Mouse (Mus musculus) neural tube, embryonic 11.5 days (tissue): Measurements from ENCODE around the gene Dlg2. TPM values are rescaled to one million over a fixed set of nuclear protein-coding genes. Genes with fewer than 3 reads are reported as not detected.
A peak's percentile ranks its signal among the peaks of the same experiment; 100 is the strongest.

ENCODE experiments used
- ATAC-seq: fragments of 200-750 bp; cut with Nextera tagmentation; 2 replicates; pipeline ENCODE4 v1.8.0; 2017; ENCODE audit warnings: moderate number of reproducible peaks, mild to moderate bottlenecking, moderate TSS enrichment, moderate library complexity; ENCODE audit not compliant: insufficient read depth, low FRiP score, low TSS enrichment
- DNase-seq: peaks from one replicate; pipeline ENCODE4 v3.0.0-alpha.2; 2015; ENCODE audit warnings: low spot score
- H3K27ac ChIP-seq: fragments of 300-500 bp; sonication (generic); 2 replicates; pipeline ENCODE4 v1.5.1; 2014; ENCODE audit warnings: low read depth, mild to moderate bottlenecking, low read length
- H3K27me3 ChIP-seq: fragments of 300-500 bp; sonication (generic); 2 replicates; pipeline ENCODE4 v1.6.1; 2014; ENCODE audit warnings: mild to moderate bottlenecking, low read length, mixed read lengths; ENCODE audit not compliant: control insufficient read depth, insufficient read depth
- H3K36me3 ChIP-seq: fragments of 300-500 bp; sonication (generic); 2 replicates; pipeline ENCODE4 v1.6.1; 2014; ENCODE audit warnings: mild to moderate bottlenecking, low read length, moderate library complexity, mixed read lengths; ENCODE audit not compliant: control insufficient read depth, insufficient read depth
- H3K4me1 ChIP-seq: fragments of 300-500 bp; sonication (generic); 2 replicates; pipeline ENCODE4 v1.6.1; 2014; ENCODE audit warnings: low read length, mixed read lengths; ENCODE audit not compliant: control insufficient read depth, insufficient read depth
- H3K4me2 ChIP-seq: fragments of 300-500 bp; sonication (generic); 2 replicates; pipeline ENCODE4 v1.6.1; 2014; ENCODE audit warnings: low read depth, mild to moderate bottlenecking, moderate library complexity
- H3K4me3 ChIP-seq: fragments of 300-500 bp; sonication (generic); 2 replicates; pipeline ENCODE4 v1.5.1; 2014; ENCODE audit warnings: low read depth, low read length
- H3K9ac ChIP-seq: fragments of 300-500 bp; sonication (generic); 2 replicates; pipeline ENCODE4 v1.6.1; 2014; ENCODE audit warnings: mild to moderate bottlenecking, low read length
- H3K9me3 ChIP-seq: fragments of 300-500 bp; sonication (generic); 2 replicates; pipeline ENCODE4 v1.6.1; 2016; ENCODE audit warnings: low read length; ENCODE audit not compliant: control insufficient read depth
- WGBS: fragments of 180-500 bp; shearing (Covaris S2); extraction: QIAGEN DNeasy Blood & Tissue Kit; methylation state at CpG from one replicate; pipeline ENCODE4 v1.1.7; 2014; 5-methylcytosine and 5-hydroxymethylcytosine counted together
- polyA plus RNA-seq: library from polyadenylated mRNA; unstranded; fragments of >200 nt; fragmentation: Nextera tagmentation; extraction: Ambion mirVana; gene quantifications from 2 replicates; pipeline ENCODE4 v1.2.1, GENCODE M21; 2014

Dlg2 gene
- polyA plus RNA-seq, 1 experiment from 2014 or later, result 5.1 TPM

DNA sequence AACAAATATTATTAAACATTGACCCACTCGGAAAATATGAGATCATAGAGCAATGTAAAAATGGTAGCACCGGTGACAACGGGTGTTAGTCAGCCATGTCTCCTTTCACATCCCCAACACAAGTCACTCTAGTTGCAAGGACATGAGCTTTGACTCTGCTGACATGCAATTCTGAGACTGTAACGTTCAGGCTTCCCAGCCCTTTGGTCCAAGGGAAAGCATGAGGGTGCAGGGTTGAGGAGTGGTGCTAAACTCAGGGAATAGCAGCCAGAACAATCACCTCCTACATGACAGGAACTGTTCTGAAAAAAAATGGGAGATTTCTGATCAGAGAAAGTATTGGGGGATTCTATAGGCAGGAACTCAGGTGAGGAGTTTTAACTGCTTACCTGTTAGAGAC is 1781.7 kb downstream of the Dlg2 start:
- no peak for DNase-seq
- H3K4me3 ChIP-seq, result no peak overlapping the region
- H3K4me2 ChIP-seq, result no peak overlapping the region
- no peaks in the 10 kb centered on the region for H3K36me3 ChIP-seq
- WGBS, result 92% methylated on average over 4 of the region's 4 CpGs
- H3K27me3 ChIP-seq, result no peaks in the 10 kb centered on the region
- H3K9me3 ChIP-seq, result no peaks in the 10 kb centered on the region
- no peak overlapping the region for H3K9ac ChIP-seq
- no peaks in the 10 kb centered on the region for H3K4me1 ChIP-seq
- no peak for ATAC-seq
- H3K27ac ChIP-seq, result no peak overlapping the region

DNA sequence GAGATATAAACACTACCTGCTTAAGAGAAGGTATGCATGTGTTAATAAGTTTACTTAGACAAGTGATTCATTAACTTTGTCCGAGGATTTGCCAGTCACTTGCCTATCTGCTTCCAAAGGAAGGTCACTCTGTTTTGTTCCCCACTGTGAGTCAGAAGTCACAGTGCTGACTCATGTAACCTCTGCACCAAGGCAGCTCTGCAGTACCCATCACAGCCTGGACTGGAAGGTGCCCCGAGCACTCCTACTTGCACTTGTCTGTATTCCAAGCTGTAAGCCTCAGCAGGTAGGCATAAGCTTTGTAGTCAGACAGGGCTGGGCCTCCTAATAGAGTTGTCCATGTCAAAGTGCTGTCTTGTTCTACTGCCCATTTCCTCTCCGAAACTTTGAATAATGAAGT is 1782.2 kb downstream of the Dlg2 start:
- H3K4me3 ChIP-seq, result no peak overlapping the region
- H3K9me3 ChIP-seq, result no peaks in the 10 kb centered on the region
- H3K9ac ChIP-seq, result no peak overlapping the region
- ATAC-seq, result no peak
- no peaks in the 10 kb centered on the region for H3K27me3 ChIP-seq
- H3K4me2 ChIP-seq, result no peak overlapping the region
- whole genome bisulfite sequencing, result 76% methylated on average over 3 of the region's 3 CpGs
- no peaks in the 10 kb centered on the region for H3K4me1 ChIP-seq
- DNase-seq, result no peak
- no peak overlapping the region for H3K27ac ChIP-seq
- H3K36me3 ChIP-seq, result no peaks in the 10 kb centered on the region

DNA sequence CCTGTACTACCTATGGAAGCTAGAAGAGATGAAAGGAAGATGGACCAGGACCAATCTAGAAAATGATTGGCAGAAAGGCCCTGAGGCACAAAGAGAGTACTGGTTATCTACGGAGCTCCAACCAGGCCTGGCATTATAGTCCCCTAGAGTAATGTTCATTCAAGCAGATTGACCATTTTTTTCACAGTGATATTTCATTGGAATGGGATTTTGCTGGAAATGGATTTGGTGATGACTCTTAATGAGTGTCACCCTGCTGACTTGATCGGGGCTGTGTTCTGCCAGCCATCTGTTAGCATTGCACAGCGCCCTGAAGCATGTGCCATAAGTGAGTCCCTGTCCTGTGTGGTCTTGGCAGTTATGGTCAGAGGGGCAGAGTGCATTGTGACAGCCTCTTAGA is 1787.9 kb downstream of the Dlg2 start:
- H3K4me2 ChIP-seq, result no peak overlapping the region
- no peaks in the 10 kb centered on the region for H3K36me3 ChIP-seq
- H3K27me3 ChIP-seq, result no peaks in the 10 kb centered on the region
- H3K9me3 ChIP-seq, result no peaks in the 10 kb centered on the region
- no peak overlapping the region for H3K9ac ChIP-seq
- DNase-seq (no peak), ATAC-seq (0 out of 2 replicates have a peak, but pooled peaks have one; percentile 38)
- WGBS, result 84% methylated on average over 3 of the region's 3 CpGs
- no peak overlapping the region for H3K4me3 ChIP-seq
- no peak overlapping the region for H3K27ac ChIP-seq
- H3K4me1 ChIP-seq, result no peaks in the 10 kb centered on the region

DNA sequence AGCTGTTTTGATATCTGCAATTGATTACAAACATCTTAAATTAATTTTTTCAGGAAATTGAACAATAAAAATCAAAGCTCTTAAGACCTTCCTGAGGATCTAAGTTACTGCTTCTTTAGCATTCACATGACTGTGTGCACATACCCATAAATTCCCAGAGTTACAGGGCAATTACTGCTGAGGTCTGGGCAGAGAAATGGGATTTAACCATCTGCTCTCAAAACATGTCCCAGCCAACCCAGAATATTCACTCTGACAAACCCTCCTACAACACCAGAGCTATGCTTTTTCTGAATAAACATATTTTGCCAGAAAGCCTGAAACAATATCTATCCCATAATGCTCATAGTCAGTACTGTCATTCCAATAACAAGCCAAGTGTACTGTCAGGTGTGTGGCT is 1788.5 kb downstream of the Dlg2 start:
- no peaks in the 10 kb centered on the region for H3K4me1 ChIP-seq
- H3K27me3 ChIP-seq, result no peaks in the 10 kb centered on the region
- no peak overlapping the region for H3K4me2 ChIP-seq
- DNase-seq (no peak), ATAC-seq (no peak)
- no peaks in the 10 kb centered on the region for H3K9me3 ChIP-seq
- no peak overlapping the region for H3K27ac ChIP-seq
- H3K36me3 ChIP-seq, result no peaks in the 10 kb centered on the region
- no peak overlapping the region for H3K4me3 ChIP-seq
- H3K9ac ChIP-seq, result no peak overlapping the region

DNA sequence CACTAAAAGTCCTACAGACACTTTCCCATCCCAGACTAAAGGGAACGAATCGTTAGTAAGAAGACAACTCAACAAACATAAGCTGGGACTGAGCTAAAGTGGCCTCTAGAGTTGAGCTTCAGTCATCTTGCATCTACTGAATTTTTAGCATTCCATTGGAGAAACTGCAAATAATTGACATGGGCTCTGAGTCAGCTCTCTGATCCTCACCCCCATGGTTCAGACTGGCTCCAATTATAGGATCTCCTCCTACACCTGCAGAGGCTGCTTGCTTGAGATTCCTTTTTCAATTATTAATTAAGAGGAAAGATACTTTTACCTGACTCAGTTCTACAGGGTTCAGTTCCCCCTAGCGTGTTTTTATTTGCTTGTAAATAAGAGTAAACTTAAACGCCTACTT is 1798.9 kb downstream of the Dlg2 start:
- no peaks in the 10 kb centered on the region for H3K9me3 ChIP-seq
- 89% methylated on average over 4 of the region's 4 CpGs for WGBS
- DNase-seq (no peak), ATAC-seq (no peak)
- no peak overlapping the region for H3K4me2 ChIP-seq
- H3K27me3 ChIP-seq, result no peaks in the 10 kb centered on the region
- no peak overlapping the region for H3K9ac ChIP-seq
- no peaks in the 10 kb centered on the region for H3K4me1 ChIP-seq
- no peak overlapping the region for H3K4me3 ChIP-seq
- H3K36me3 ChIP-seq, result no peaks in the 10 kb centered on the region
- H3K27ac ChIP-seq, result no peak overlapping the region

GRCm38 (mm10) chr7:92277629-92278028 is 1801.2 kb downstream of the Dlg2 start:
- Histone ChIP-seq H3K9ac (no peak overlapping the region), H3K36me3 (no peaks in the 10 kb centered on the region), H3K4me3 (no peak overlapping the region), H3K4me1 (0 out of 2 replicates have a peak, but pooled peaks cover 4% of the 10 kb centered on the region), H3K27me3 (no peaks in the 10 kb centered on the region), H3K9me3 (no peaks in the 10 kb centered on the region), H3K27ac (no peak overlapping the region), H3K4me2 (no peak overlapping the region)
- DNase-seq (no peak), ATAC-seq (no peak)
- WGBS, result 58% methylated on average over 4 of the region's 4 CpGs

GRCm38 (mm10) chr7:92280925-92281324 is 1804.5 kb downstream of the Dlg2 start:
- Histone ChIP-seq H3K9ac (no peak overlapping the region), H3K27ac (no peak overlapping the region), H3K36me3 (no peaks in the 10 kb centered on the region), H3K4me1 (0 out of 2 replicates have a peak, but pooled peaks cover 4% of the 10 kb centered on the region), H3K9me3 (no peaks in the 10 kb centered on the region), H3K4me2 (no peak overlapping the region), H3K27me3 (no peaks in the 10 kb centered on the region), H3K4me3 (no peak overlapping the region)
- 21% methylated on average over 7 of the region's 7 CpGs for WGBS
- ATAC-seq (no peak), DNase-seq (peak; percentile 52)

DNA sequence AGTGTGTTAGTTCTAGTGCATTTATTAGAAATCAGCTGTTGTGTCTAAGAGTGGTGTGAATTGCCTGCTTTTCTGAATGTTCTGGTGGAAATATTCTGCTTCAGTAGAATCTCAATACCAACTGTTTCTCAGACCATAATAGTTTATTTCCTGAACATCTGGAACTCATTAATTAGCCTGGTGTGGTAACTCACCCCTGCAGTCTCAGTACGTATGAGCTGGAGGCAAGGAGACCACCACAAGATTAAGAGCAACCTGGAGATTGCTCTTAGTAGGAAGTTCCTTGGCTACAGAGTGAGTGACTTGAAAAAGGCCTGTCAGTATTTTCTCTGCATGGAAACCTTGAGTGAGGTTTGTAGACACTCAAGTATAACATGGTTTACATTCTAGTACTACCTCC is 1810.6 kb downstream of the Dlg2 start:
- 53% methylated on average over 1 of the region's 1 CpGs for WGBS
- Histone ChIP-seq H3K27me3 (no peaks in the 10 kb centered on the region), H3K27ac (no peak overlapping the region), H3K9me3 (no peaks in the 10 kb centered on the region), H3K4me2 (no peak overlapping the region), H3K36me3 (no peaks in the 10 kb centered on the region), H3K9ac (no peak overlapping the region), H3K4me3 (no peak overlapping the region), H3K4me1 (0 out of 2 replicates have a peak, but pooled peaks cover 4% of the 10 kb centered on the region)
- no peak for DNase-seq
- no peak for ATAC-seq

GRCm38 (mm10) chr7:92288814-92289213 is 1812.3 kb downstream of the Dlg2 start:
- Histone ChIP-seq H3K4me3 (no peak overlapping the region), H3K27ac (no peak overlapping the region), H3K9ac (no peak overlapping the region), H3K36me3 (no peaks in the 10 kb centered on the region), H3K4me2 (no peak overlapping the region), H3K4me1 (no peaks in the 10 kb centered on the region), H3K9me3 (no peaks in the 10 kb centered on the region), H3K27me3 (no peaks in the 10 kb centered on the region)
- DNase-seq, result no peak
- ATAC-seq, result no peak
- WGBS, result 89% methylated on average over 3 of the region's 3 CpGs
